Mouse (Mus musculus) cerebellum, postnatal 4 days (tissue): ENCODE data around the gene Gramd1a.

Experiments used
- DNase-seq, 2 experiments: peaks; one replicate each; pipeline ENCODE4 v3.0.0; 2022; ENCODE audit warnings: low spot score in 2 of 2, mixed read lengths in 1 of 2

Gramd1a gene

DNA sequence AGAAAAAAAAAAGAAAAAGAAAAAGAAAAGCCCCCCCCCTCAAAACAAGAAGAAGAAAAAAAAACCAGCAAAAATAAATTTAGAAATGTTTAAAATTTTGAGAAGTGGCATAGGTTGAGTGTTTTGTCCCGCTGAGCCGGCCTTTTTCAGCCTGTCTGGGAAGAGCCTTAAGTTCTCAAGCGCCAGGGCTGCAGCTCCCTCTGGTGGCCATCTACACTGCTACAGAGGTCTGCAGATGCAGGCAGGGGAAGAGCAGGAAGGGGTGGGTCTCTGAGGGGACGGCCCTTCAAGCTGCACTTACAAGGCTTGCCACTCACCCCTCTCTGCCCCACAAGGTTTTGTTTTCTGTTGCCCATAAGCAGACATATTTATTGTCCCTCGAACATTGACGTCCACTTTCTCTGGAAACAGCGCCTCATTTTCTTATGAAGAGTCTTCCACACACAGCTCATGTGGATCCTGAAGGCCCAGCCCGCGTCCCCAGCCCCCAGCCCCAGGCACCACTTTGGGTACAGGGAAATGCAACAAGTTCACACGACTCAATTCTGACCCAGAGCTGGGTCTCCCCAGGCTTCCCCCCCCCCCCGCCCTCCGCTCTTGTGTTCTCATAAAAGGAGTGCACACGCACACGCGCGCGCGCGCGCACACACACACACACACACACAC lies 58.0 kb downstream of the Gramd1a start:
- peak; percentile 89 to 93 for DNase-seq

DNA sequence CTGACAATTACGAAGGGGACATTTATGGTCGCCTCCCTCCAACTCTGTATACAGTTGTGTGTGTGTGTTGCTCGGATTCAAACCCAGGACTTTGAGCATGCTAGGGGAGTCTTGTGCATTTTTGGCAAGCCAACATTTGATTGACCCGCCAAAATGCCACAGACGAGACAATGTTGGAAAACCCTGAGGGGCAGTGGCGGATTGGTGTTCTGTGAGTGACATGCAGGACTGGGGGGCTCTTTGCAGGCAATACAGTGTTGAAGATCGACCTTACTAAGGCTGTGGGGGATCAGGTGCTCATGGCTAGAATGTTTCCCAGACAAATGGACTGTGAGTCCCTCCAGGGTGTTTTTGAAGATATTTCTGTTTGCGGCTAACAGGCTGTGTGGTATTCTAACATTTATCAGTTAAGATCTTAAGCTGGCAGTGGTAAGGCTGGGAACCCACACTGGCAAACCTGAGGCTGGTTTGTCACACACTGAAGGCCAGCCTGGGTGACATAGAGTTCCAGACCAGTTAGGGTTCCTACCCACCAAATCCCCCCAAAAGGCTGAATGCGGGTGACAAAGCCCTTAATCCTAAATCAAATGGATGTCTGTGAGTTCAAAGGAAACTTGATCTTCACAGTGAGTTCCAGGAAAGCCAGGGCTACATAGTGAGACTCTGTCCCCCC lies 58.7 kb downstream of the Gramd1a start:
- DNase-seq = no peak

DNA sequence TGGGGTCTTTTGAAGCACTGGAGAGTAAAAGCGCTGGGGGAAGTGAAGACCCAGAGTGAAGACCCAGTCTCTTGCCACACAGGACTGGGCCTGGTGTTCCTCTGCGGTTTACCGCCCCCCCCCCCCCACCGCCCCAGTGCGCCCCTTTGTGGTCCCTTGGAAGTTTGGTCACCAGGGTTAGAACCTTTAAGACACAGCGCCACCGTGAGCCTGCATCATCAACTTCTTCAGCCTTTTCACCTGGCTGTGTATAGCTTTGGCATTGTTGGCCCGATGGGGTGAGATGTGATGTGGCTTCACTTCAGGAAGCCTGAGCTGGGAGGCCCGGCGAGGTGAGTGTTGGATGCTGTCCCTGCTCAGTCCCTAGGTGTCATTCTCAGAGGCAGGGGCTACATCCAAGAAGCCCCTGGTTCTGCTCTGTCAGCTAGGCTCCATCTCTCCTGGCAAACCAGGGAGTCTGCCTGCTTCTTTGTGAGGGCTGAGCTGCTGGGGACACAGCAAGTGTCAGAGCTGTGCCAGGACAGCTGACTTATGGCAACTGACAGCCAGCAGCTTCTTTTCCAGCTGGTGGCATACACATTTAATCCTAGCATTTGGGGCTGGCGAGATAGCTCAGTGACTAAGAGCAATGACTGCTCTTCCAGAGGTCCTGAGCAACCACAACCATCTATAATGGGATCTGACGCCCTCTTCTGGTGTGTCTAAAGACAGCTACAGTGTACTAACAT lies 60.8 kb downstream of the Gramd1a start:
- no peak for DNase-seq

DNA sequence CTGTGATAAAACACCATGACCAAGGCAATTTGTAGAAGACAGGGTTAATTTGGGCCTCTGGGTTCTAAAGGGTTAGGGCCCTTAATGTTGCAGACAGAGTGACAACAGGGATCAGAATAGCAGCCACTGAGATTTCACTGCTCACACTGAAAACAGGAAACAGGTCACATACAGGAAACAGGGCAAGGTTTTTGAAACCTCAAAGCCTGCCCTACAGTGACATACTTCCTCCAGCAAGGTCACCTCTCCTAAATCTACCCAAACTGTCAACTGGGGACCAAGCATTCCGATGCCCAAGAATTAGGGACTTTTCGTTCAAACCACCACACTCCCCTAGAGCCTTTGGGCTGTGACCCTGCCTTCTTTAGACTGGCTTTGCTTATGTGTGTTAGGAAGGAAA lies 66.0 kb downstream of the Gramd1a start:
- DNase-seq = no peak

DNA sequence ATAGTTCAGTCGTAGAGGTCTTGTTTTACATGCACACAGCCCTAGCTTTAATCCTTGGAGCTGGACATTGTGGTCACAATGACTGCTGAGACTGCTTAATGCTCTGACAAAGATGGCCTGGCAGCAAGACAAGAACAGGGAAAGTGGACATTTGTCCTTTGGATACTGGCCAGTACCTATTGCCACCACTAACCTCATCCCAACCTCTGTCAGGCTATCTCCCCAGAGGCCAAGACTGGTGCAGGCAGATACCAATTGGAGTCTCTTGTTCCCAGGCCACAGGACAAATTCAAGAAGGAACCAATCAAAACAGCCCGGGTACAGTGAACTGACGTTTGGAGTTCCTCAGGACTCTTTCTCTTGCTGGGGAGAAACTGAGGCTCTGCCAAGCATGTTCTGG lies 67.5 kb downstream of the Gramd1a start:
- no peak for DNase-seq

DNA sequence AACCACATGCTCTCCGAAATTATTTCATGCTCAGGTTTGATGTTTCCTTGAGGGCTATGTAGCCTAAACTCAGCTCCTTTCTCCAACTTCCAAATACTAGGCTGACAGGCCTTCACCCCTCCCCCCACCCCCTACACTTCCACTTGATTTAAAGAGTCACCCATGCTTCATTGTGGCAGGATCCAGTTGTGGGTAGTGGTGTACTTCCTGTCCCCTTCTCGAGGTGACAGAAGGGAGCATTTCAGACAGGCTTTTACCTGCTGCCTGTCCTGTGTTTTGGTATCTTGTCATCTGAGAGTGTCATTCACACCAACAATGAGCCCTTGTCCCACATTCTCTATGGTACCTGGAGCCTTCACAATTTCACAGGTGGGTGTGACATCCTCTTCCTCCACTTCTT lies 68.4 kb downstream of the Gramd1a start:
- no peak for DNase-seq

DNA sequence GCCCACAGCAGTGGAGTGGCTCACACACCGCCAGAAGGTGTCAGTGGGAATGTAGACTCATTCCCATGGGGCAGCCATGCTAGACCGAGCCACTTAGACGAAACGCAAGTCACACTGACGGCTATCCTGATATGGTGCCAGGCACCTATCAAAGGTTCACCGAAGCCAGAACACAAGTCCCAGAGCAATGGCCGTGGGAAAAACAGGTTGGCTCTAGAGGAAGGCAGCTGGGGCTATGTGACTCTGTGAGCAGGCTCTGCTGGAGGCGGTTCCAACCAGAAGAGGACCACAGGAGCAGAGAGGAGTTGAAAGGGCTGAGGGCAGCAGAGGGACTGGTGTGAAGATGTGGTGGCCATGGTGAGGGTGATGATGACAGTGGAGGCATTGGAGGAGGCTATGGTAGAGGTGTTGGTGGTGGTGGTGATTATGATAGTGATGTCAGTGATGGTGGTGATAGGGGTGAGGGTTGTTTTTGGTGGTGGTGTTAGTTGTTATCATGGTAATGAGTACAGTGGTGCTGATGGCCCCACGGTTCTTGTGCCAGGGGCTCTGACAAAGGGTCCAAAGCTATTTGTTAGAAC lies 69.4 kb downstream of the Gramd1a start:
- no peak for DNase-seq

DNA sequence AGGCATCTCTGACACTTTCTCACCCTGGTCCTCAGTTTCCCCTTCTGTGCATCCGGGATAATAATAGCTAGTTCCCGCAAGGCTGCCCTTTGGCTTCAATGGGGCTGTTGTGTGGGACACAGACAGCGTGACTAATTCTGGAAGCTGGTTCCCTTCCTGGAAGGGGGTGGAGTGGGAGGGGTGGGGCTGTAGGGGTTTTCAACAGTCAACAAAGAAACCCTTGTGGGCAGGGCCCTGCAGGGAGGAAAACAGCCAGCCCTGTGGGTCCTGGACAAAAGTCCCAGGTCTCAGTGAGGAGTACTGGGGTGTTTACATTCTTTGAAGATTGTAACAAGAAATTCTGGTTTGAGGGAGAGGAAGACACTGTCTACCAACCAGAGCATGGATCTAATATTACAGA lies 70.5 kb downstream of the Gramd1a start:
- DNase-seq = no peak

DNA sequence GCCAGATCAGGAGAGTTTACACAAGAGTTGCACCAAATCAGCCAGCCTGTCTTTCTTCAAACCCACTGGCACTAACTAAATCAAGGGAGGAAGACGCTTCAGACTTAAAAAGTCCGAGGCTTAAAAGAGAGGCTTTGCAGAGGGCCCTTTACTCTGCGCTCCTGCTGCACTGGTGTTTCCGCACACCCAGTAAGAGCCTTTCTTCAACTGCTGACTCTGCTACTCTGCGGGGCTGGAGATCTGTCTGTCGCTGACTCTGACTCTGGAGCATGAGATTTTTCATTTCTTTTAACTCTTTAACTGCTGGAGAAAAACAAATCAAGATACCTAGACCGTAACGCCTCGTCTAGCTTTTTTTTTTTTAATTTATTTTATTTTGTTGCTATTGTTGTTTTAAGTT lies 71.6 kb downstream of the Gramd1a start:
- no peak for DNase-seq

DNA sequence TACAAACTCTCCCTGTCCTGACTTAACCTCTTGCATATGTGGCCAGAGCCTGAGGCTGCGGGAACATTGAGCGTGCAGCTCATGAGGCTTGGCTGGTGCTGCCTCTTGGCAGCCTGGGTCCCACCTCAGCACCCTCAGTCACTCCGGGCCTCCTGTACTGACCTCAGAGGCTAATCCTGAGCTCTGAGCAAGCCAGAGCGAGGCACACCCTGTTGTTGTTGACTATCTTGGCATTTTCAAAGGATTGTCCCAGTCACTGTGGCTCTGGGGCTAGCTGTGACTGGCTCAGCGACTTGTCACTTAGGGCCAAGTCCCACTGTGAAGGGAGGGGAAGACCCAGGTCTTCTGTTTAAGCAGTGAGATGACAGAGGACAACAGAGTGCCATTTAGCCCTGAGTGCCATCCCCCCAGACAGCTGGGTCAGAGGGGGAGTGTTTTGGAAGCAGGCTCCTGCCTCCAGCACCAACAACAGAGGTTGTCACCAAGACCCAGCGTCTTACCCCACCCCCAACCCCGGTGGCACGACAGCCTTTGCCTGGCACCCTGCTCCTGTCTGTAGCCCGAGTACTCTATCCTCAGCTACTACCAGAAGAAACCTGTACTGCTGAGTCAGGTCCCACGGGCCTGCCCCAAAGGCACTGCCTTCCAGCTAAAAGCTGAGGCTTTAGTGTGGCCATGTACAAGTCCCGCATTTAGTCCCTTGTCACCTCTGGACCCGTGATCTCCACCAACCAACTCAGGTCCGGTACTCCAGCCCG lies 72.7 kb downstream of the Gramd1a start:
- peak in 1 of 2 experiments; percentile 46 for DNase-seq

DNA sequence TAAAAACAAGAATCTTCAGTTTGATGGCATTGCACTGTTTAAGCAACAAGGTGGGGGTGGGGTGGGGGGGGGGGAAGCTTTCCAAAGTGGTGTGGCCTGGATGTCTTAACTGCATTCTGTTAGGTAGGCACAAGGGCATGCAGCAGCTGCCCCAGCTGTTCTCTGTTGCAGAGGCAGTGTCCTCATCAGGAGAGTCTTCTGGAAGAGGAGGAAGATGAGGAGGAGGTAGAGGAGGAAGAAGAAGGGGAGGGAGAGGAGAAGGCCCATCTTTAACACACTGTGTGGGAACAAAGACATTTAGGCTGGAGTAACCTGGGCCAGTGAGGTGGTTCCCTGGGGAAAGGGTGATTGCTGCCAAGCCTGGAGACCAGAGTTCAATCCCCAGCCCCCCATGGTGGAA lies 73.6 kb downstream of the Gramd1a start:
- DNase-seq = no peak

DNA sequence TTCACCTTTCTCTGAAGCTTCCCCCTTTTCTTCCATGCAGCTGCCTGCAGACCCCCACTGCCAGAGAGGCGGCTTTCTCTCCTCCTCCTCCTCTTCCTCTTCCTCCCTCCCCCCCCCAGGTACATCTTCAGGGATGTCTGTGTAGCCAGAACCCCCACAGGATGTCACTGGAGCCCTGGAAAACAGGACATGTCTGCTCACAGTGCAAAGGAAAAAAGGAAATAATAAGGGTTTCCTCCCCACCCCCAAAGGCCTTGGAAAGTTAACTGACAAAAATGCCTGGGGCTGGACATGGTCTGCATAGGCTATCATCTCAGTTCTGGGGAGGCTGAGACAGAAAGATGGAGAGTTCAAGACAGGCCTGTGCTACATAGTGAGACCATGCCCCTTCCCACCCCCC lies 74.6 kb downstream of the Gramd1a start:
- DNase-seq = no peak

DNA sequence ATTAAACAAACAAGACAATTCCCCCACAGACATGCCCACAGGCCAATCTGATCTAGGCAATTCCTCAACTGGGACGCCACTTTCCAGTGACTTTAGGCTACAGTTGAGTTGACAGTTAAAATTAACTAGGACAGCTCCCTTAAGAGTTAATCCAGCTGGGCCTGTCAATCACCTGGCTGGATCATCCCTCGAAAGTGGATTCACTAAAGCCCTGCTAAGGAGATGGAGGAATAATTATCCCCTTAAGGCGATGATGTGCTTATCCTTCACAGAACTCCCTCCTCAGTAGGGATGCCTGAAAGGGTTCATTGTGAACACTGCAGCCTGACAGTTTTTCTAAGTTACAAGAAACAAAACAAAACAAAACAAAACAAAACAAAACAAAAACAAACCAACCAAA lies 75.1 kb downstream of the Gramd1a start:
- DNase-seq = no peak
